Mouse (Mus musculus) embryo, embryonic 10 days (tissue): ENCODE measurements around the gene Cracr2b.
A peak's percentile ranks its signal among the peaks of the same experiment; 100 is the strongest.
"Not testable (repeated sequence)": the region's sequence is repeated elsewhere in the genome, so short reads cannot be mapped to it uniquely, and the experiment has no call there.

Experiments
- DNase-seq: peaks from one replicate; pipeline ENCODE4 v3.0.0-alpha.2; 2015; ENCODE audit warnings: low spot score

Gene Cracr2b

DNA sequence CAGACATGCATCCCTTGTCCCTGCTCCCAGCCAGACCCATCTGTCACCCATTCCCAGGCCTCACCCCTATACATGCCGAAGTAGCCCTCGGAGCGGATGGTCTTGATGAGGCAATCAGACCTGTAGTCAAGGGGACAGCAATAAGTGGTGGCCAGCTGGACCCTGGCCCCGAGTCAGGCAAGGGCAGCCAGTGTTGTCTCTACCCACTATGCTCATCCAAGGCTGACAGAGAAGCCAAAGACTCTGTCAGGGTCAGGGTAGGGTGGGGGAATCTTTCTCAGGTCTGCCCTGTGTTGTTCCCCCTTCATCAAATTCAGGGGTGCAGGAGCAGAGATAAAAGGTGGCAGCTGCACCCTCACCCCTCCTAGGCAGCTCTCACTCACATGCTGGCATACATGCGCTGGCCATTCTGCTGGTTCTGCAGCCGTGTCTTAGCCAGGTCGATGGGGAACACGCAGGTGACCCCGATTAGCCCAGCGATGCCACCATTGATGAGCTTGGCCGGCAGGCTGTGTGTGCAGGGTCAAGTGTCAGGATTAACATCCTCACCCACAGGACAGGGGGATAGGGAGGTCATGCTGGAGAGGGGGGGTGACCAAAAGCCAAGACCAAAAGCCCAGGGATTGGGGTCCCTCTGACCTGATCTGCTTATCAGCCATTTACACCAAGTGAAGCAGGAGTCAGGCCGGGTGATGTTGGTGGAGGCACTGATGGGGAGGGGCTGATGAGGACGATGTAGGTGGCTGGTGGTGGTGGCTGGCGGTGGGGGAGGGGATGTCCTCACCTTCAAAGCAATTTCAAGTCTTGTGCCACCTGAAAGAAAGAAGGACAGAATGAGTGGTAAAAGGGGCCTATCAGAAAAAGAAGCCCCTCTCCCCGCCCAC is 27.1 kb upstream of the Cracr2b start:
- no peak for DNase-seq

DNA sequence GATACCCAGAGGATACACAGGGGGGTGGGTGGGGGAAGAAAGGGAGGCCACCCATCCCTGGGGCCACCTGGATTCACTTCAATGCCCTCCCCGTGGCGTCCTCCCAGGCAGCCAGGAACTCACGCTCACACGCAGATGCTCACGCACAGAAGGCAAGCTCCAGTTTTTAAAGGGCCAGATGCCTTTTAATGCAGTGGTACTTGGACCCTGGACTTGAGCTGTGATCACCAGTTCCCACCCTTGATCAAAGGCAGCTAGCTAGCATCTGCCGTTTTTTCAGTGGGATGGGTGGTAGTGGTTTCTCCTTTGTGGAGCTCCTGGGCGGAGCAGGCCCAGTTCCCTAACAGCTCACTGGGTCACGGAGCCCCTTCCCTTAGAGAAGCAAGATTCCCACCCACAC is 26.4 kb upstream of the Cracr2b start:
- peak; percentile 64 for DNase-seq

DNA sequence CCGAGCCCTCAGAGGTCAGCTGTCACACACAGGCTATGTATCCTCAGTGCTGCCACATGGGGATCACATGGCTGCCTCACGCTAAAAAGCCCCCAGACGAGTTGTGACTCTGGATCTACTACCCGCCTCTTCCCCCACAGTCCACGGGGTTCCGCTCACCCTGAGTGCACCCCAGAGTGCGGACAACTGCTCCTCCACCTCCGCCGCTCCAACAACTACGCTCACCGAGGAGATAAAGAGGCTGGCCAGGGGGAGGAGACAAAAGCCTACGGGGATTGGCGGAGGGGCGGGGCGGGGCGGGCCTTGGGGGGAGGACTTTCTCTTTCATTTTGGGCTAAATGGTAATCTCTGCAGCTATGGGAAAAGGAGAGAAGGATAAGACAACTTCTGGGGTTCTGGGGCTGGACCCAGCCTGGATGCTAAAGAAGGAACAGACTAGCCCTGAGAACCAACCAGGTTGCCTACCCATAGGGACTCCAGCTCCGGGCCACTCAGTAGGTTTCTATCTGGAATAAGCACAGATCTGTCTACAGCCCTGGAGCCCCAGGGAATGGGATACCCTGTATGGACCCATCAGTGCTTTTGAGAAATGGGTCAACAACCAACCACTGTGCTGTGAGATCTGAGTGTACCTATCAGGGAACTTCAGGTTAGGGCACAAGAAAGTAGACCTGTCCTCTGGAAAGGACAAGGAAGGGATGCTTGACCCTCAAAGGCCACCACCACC is 25.6 kb upstream of the Cracr2b start:
- peak; percentile 65 for DNase-seq

DNA sequence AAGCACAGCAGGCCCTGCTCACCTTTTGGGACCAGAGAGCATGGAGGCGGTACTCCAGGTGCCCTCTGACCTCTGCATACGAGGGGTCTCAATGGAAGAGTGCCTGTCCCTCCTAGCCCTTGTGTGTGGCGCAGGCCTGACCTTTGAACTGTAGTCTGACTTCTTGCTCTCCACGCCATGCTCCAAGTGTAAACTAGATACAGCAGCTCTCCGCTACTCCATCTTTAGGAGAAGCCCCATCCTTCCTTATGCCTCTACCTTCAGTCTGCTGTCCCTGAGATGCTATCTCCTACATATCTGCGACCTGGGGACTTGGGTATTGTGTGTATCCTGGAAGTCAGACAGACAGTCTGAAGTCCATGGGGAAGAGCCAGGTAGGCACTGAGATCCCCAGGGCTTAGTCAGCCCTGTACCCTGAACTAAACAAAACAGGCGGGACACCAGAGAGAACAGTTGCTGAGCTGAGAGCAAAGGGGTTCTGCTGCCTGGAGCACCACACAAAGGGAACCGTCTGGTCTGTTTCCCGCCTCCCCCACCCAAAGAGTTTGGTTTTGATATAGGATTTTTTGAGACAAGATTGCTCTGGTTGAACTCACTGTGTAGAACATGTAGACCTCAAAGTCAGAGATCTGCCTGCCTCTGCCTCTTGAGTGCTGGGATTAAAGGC is 24.9 kb upstream of the Cracr2b start:
- no peak for DNase-seq

DNA sequence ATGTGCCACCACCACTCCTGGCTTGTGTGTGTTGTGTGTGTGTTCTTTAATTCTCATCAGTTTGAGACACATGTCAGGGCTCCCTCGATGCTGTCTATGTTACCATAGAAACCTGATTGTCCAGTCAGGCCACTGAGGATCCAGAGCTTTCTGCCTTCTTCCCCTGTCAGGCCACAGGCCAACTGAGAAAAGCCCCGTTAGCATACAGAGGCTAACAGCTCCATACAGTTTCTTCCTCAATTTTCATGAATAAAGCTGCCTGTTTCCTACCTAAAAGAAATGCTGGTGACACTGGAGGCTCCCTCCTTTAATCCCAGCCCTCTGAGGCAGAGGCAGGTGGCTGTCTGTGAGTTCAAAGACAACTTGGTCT is 24.4 kb upstream of the Cracr2b start:
- no peak for DNase-seq

DNA sequence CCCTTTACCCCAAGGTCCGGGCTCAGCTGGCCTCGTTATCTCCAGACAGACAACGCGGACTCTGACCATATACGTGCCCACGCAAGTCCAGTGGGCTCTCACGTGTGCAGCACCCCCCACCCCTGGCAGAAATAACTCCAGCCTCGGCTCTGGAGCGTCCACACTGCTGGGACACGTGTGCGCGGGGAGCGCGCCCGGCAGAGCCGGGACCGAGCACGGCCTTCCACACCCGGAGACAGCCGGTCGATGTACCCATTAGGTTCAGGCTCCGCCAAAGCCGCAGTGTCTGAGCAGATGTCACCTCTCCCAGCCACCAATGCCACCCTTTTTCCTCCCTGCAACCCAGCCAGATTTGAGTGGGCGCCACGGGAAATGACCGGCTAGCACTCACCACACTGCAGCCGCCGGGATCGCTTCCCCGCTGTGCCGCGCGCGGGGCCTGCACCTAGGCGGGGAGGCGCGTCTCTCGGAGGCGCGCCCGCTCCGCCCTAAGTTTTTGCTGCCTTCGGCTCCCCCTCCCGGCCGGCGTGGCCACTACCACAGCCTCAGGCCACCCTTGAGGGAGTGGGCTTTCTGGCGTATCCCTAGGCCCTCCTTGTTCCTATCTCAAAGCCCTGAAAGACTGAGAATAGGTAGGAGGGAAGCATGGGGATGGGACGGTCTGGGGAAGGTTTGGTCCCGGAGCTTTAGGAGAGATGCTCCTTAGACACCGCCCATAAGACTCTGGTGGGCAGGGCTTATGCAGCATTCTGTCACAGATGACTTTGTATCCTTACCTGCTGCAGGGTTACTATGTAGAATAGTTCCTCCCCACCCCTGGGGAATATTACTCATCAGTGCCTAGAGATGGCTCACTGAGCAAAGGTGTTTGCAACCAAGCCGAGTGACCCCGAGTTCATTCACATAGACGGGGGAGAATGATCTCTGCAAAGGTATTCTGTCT is 23.4 kb upstream of the Cracr2b start, which contains the start of gene Slc25a22:
Slc25a22 (minus strand) TSS at position 715 of the 943 bp plus-strand sequence.
- DNase-seq = peak; percentile 92

DNA sequence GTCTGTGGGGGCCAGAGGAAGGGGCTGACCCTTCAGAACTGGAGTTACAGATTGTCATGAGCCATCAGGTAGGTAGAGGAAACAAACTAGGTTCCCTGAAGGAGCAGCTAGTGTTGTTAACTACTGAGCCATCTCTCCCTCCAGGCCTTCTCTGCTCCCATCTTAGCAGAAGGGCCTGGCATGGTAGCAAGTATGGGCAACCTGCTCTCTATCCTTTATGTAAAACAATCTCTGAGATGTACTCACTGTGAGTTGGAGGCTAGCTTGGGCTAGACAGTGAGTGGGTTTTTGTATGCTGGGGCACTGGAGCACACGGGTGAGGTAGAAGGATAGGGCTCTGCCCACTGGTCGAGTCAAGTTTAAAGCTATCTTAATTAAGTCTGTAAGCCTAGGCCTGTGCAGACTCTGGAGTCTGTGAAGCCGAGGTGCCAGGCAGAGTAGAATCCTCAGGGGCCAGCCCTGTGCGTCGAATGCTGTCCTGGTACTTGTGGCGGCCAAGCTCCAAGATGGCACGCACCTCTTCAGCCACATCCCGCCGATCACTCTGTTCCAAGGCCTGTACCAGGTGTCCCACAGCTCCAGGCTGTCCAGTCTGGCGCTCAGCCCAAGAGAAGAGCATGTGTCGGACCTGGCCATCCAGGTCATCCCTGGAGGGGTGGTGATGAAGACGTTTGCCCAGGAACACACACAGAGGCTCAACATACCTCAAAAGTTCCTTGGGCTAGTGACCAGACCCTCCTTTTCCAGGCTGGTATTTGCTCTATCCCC is 22.5 kb upstream of the Cracr2b start:
- no peak for DNase-seq

DNA sequence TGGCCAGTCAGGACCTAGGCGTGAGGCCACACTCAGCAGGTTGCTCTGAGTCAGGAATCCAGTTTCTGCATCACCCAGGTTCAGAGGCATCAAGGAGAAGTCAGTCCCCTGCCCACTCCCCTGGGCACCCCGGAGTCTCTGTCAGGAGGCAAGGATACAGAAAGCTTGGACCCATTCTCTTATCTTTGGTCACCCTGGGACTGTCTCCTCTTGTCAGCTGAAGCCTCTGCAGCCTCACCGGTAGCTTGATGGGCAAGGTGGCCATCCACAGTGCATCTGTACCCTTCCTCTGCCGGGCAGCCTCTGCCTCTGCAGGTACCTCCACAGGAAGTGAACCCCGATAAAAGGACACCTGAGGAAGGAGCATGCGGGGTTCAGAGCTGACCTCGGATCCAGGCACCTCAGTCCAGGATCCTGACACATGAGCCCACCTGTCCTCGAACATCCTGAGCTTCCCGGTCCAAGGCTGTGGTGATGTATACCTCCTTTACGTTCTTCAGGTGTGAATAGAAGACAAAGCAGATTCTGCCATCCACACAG is 21.7 kb upstream of the Cracr2b start:
- no peak for DNase-seq

DNA sequence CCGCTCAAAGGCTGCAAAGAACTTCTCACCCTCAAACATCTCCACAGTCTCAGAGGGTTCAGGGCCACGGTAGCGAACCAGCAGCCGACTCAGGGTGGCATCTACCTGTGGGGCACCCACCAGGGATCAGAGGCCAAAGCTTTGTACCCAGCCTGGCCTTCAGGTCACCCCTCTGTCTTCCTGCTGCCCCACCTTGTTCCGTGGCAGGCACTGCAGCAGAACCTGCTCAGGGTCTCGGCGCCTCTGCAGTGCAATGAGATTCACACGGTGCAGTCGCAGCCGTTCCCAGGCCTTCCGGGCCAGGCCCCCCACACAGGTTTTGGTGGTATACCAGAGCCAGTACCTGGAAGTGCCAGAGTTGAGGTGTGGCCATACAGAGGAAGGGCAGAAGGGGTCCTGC is 21.1 kb upstream of the Cracr2b start:
- no peak for DNase-seq

DNA sequence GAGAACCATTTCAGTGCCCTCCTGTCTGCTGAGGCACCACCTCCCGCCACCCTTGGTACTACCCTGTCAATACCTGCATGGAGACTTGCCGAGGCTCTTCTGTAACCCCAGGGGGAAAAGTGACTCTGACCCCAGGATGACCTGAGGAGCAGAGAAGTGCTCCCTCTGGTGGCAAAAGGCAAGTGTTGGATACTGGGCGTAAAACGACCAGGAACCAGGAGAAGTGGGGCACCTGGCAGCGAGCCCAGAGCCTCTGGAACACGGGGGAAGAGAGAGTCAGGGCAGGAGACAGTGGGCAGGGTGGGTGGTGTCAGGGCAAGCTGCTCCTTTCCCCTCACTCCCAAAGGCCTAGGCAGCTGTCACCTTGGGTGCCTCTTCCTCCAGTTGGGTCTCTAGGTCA is 20.3 kb upstream of the Cracr2b start:
- DNase-seq = peak; percentile 73

DNA sequence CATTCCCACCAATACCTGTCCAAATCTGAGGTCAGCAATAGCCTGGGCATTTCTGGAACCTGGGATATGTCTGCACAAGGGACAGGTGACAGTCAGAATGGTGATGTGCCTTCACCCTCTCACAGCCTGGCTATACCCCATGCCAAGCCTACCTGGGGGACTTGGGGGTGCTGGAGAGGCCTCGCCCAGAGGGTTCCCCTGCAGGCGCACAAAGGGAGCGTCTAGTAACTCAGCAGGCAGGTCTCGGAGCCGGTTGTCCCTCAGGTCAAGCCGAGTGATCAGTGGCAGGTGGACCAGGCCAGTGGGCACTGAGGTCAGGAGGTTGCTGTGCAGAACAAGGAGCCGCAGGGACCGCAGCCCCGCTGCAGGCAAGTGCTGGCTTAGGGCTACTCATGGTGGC is 19.4 kb upstream of the Cracr2b start:
- DNase-seq = no peak

DNA sequence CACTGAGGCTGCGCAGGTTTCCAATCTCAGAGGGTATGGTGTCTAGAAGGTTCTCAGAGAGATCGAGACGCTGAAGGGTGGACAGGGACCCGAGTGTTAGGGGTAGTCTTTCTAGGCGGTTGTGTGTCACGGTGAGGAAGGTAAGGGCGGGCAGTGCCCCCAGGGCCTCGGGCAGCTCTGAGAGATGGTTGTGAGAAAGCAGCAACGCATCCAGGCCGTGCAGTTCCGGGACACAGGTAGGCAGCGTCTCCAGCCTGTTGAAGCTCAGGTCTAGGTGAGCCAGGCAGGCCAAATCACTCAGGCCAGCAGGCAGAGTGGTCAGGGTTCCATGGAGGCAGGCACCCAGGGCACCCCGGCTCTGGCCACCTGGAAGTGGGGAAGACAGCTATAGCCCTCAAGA is 18.7 kb upstream of the Cracr2b start:
- no peak for DNase-seq

DNA sequence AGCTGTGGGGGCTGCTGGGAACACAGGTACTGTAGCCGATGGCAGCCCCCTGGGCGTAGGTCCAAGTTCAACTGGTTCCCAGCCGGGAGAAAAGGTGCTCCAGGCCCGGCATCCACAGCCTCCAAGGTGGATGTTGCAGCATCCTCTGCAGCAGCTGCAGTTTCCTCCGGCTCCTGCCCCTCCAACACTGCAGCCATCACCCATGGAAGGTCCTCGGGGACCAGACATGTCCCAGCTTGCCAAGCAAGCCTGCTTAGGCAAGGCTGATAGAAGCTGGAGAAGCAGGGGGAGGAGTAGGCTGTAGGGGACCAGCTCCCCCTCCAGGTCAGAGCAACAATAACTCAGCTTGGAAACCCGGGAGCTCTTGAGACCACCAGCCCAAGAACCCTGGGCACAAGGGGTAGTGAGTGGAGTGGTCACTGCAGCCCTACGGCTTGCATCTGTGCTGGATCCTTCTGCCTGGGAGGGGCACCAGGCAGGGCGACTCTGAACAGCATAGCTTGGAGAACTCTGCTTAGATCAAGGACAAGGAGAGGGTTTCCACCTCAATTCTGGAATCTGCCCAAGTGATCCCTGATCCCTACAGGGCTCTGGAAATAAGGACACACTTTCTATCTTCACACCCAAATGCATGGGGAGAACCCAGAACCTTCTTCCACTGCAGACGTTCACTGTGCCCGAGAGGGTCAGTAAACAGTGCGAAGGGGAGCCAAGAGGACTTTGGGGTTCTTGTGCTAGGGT is 17.6 kb upstream of the Cracr2b start:
- DNase-seq = peak; percentile 76

DNA sequence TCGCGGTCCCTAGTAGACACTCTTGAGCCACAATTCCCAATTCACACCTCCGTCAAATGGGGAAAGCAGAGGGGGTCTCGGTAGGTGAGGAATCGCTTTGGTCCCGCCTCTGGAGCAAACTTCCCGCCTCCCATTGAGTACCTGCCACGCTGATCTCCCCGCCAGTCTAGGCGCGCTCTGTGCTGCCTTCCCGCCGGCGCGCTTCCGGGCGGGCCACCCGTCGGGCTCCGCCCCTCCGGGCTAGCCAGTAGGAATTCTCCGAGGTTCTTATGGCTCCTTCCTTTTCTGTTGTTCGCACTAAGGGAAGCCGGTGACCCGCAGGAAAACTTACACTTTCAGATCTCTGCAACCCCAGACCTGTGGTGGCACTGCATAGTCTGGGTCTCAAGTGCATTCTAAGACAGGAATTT is 17.1 kb upstream of the Cracr2b start, which contains the start of gene Pidd1:
Pidd1 (minus strand) TSS at position 198 of the 410 bp plus-strand sequence.
- peak; percentile 91 for DNase-seq

DNA sequence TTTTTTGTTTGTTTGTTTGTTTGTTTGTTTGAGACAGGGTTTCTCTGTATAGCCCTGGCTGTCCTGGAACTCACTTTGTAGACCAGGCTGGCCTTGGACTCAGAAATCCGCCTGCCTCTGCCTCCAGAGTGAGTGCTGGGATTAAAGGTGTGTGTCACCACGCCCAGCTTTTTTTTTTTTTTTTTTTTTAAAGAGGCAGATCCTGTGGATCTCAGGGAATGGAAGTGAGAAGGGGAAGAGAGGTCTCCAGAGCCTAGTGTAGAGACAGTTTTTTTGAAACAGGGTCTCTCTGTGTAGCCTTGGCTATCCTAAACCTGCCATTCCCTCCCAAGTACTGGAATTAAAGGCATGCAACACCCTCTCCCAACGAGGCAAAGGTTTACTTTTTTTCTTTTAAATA is 14.5 kb upstream of the Cracr2b start:
- DNase-seq = not testable (repeated sequence)

DNA sequence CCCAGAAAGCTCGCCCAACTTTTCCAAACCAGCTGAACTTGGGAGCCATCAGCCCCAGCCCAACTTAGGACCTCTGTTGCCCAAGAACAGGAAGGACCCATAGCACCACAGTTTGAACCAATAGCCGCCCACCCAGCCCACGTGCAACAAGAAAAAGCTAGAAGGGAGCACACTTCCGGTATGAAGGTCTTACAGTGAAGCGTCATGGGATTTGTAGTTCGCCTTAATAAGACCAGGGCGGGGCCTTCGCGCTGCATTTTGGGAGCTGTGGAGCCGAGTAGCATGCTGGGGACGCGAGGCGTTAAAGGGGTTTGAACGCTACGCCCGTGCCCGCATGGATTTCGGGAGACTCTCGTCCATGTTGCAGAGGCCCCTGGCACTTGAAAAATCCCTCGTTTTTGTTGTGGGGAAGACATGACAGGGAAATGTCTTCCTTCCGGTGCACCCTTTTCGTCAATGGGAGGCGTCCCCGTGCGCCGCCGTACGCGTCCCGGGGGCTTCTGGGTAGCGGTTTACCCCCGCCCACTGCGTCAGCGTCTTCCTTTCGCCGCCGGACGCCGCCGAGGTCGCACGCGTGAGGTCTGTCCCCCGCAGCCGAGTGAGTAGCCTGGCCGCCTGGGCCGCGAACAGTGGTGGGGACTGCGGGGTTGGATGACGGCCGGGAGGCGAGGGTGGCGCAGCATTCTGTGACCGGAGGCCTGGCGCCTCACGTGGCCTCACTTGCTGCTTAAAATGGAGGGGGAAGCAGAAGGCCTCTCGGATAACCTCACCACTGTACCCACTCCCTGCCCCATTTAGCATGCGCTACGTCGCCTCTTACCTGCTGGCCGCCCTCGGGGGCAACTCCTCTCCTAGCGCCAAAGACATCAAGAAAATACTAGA is 13.5 kb upstream of the Cracr2b start, which contains the start of gene Rplp2:
Rplp2 (plus strand) TSS at position 261 of the 882 bp plus-strand sequence.
- peak; percentile 96 for DNase-seq

DNA sequence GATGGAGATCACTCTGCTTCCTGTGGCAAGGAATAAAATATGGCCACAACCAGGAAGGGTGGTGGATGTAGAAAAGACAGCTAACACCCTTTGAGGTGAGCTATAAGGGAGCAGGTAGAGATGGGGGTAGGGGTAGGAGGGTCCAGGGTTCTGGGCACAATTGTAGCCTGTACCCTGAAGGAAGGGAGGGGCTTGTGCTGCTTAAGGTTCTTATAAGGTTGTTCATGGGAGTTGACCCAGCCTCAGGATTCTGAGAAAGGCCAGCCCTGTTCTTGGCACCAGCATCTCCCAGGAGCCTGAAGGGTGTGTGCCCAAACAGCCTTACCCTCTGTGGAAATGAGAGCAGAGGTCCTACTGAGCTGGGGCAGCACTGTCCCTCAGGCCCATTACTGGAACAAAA is 9.0 kb upstream of the Cracr2b start:
- DNase-seq = no peak

DNA sequence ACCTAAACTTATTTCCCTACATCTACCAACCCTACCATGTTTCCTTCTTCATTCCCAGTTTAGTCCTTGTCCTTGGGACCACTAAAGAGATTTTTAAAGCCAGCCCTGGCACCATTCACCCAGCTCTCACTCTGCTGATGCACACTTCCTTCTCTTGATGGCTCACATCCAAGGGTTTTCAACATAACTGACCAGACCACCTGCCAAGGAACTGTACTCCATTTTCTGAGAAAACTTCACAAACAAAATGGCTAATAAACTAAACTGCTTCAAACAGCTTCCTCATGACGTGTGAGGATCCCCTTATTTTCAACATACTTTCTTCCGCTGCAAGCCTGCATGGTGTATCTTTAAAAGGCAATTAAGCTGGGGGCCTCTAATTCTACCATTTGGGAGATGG is 7.3 kb upstream of the Cracr2b start:
- no peak for DNase-seq
